Mouse (Mus musculus) liver, embryonic 14.5 days (tissue): ENCODE results near the gene Acp2. TPM values are rescaled to one million over a fixed set of nuclear protein-coding genes. Genes with fewer than 3 reads are reported as not detected.

Experiments
- ATAC-seq: fragments of 200-750 bp; cut with Nextera tagmentation; 2 replicates; pipeline ENCODE4 v1.8.0; 2017; ENCODE audit warnings: moderate number of reproducible peaks, mild to moderate bottlenecking, moderate library complexity; ENCODE audit not compliant: insufficient read depth
- DNase-seq, 3 experiments: peaks; one replicate each; pipeline ENCODE4 v3.0.0-alpha.2; 2012 to 2013; ENCODE audit warnings: low read depth in 3 of 3, low spot score in 3 of 3
- H3K27ac ChIP-seq: fragments of 300-500 bp; sonication (generic); 2 replicates; pipeline ENCODE4 v1.5.1; 2014; ENCODE audit warnings: moderate library complexity, mild to moderate bottlenecking, control low read depth, inconsistent platforms
- H3K27me3 ChIP-seq: fragments of 300-500 bp; sonication (generic); 2 replicates; pipeline ENCODE4 v1.6.1; 2014; ENCODE audit warnings: mild to moderate bottlenecking, low read length, moderate library complexity; ENCODE audit not compliant: control insufficient read depth, insufficient read depth
- H3K36me3 ChIP-seq: fragments of 300-500 bp; sonication (generic); replicated peaks from 2 replicates; pipeline ENCODE4 v1.6.1; 2014; ENCODE audit warnings: low read depth; ENCODE audit not compliant: control insufficient read depth, insufficient read depth
- H3K4me1 ChIP-seq, 2 experiments: fragments of 200-500 bp in 1 of 2; fragments of 300-500 bp in 1 of 2; sonication (generic) in 1 of 2; replicated peaks; 2 replicates each; pipeline ENCODE4 v1.6.1; 2012 to 2014; ENCODE audit warnings: antibody characterized with exemption in 1 of 2, inconsistent platforms in 1 of 2, low read length in 1 of 2; ENCODE audit not compliant: control insufficient read depth in 2 of 2, insufficient read depth in 2 of 2
- H3K4me2 ChIP-seq: fragments of 300-500 bp; sonication (generic); 2 replicates; pipeline ENCODE4 v1.6.1; 2014; ENCODE audit warnings: low read depth, mild to moderate bottlenecking, control low read depth, moderate library complexity
- H3K4me3 ChIP-seq, 2 experiments: fragments of 200-500 bp in 1 of 2; fragments of 300-500 bp in 1 of 2; sonication (generic) in 1 of 2; 2 replicates each; pipeline ENCODE4 v1.5.1; 2012 to 2014; ENCODE audit warnings: low read depth in 2 of 2, low read length in 2 of 2, mild to moderate bottlenecking in 2 of 2, control low read depth in 1 of 2, inconsistent platforms in 1 of 2, moderate library complexity in 1 of 2; ENCODE audit not compliant: insufficient read depth in 1 of 2
- H3K9ac ChIP-seq: fragments of 300-500 bp; sonication (generic); replicated peaks from 2 replicates; pipeline ENCODE4 v1.6.1; 2014; ENCODE audit warnings: mild to moderate bottlenecking, control low read depth, moderate library complexity
- H3K9me3 ChIP-seq: fragments of 300-500 bp; sonication (generic); 2 replicates; pipeline ENCODE4 v1.6.1; 2016; ENCODE audit warnings: low read length, mixed read lengths; ENCODE audit not compliant: control insufficient read depth
- CTCF ChIP-seq: IDR thresholded peaks from 2 replicates; pipeline ENCODE4 v1.5.1; 2016; ENCODE audit warnings: antibody characterized with exemption, low read depth, control low read depth
- EP300 ChIP-seq: IDR thresholded peaks from 2 replicates; pipeline ENCODE4 v1.6.1; 2016; ENCODE audit warnings: antibody characterized with exemption, low read depth
- WGBS: fragments of 180-500 bp; shearing (Covaris S2); extraction: QIAGEN DNeasy Blood & Tissue Kit; methylation state at CpG from one replicate; pipeline ENCODE4 v1.1.7; 2014; ENCODE audit not compliant: insufficient replicate concordance; 5-methylcytosine and 5-hydroxymethylcytosine counted together
- polyA plus RNA-seq, 2 experiments: library from polyadenylated mRNA; depleted of rRNA in 1 of 2; stranded (reverse) in 1 of 2; unstranded in 1 of 2; fragments of >200 nt; fragmentation: Nextera tagmentation in 1 of 2; extraction: Ambion mirVana in 1 of 2; gene quantifications; 2 replicates each; pipeline versions ENCODE4 v1.2.1 to v1.2.3; 2012 to 2014

Gene Acp2
- polyA plus RNA-seq, 2 experiments, result 5.9 to 8.9 TPM

GRCm38 (mm10) chr2:91190501-91190900 lies 12.2 kb upstream of the Acp2 start:
- WGBS, result 74% methylated on average over 16 of the region's 16 CpGs
- TF ChIP-seq CTCF (no peak), EP300 (no peak)
- peaks cover 0 to 4% of the 10 kb centered on the region in 2 experiments; a peak in 2 of 4 replicates for H3K4me1 ChIP-seq
- H3K9me3 ChIP-seq, result no peaks in the 10 kb centered on the region
- no peak overlapping the region for H3K9ac ChIP-seq
- H3K27me3 ChIP-seq, result no peaks in the 10 kb centered on the region
- no peak for DNase-seq
- no peak overlapping the region for H3K4me2 ChIP-seq
- no peaks in the 10 kb centered on the region for H3K36me3 ChIP-seq
- no peak overlapping the region for H3K27ac ChIP-seq
- no peak overlapping the region for H3K4me3 ChIP-seq
- ATAC-seq, result no peak

- peaks cover 0 to 7% of the 10 kb centered on the region in 2 experiments; a peak in 2 of 4 replicates for H3K4me1 ChIP-seq
- ATAC-seq, result peak; percentile 69
- H3K4me2 ChIP-seq, result peak overlapping the region; percentile 61
- H3K9me3 ChIP-seq, result no peaks in the 10 kb centered on the region
- TF ChIP-seq CTCF, result peak; percentile 89
- TF ChIP-seq EP300, result no peak
- DNase-seq, result no peak
- no peaks in the 10 kb centered on the region for H3K36me3 ChIP-seq
- H3K27ac ChIP-seq, result no peak overlapping the region
- H3K27me3 ChIP-seq, result no peaks in the 10 kb centered on the region
- peak overlapping the region; percentile 37 to 61 for H3K4me3 ChIP-seq
- H3K9ac ChIP-seq, result peak overlapping the region; percentile 27; the same call in 1 of the 2 replicates
- WGBS, result 4% methylated on average over 27 of the region's 27 CpGs
Measured at GRCm38 (mm10) chr2:91194624-91195332, 7.9 kb upstream of the Acp2 start.

GRCm38 (mm10) chr2:91196577-91197001 lies 6.1 kb upstream of the Acp2 start:
- Histone ChIP-seq H3K9ac (no peak overlapping the region), H3K4me2 (no peak overlapping the region), H3K27me3 (no peaks in the 10 kb centered on the region), H3K27ac (no peak overlapping the region), H3K4me1 (peaks cover 1 to 8% of the 10 kb centered on the region in 2 experiments), H3K36me3 (no peaks in the 10 kb centered on the region), H3K9me3 (no peaks in the 10 kb centered on the region), H3K4me3 (no peak overlapping the region)
- DNase-seq, result no peak
- WGBS, result 35% methylated on average over 3 of the region's 3 CpGs
- no peak for ATAC-seq
- TF ChIP-seq CTCF (no peak), EP300 (no peak)

GRCm38 (mm10) chr2:91198888-91199287 lies 3.8 kb upstream of the Acp2 start:
- Histone ChIP-seq H3K27me3 (no peaks in the 10 kb centered on the region), H3K27ac (no peak overlapping the region), H3K4me2 (no peak overlapping the region), H3K4me1 (peaks cover 9 to 20% of the 10 kb centered on the region in 2 experiments), H3K4me3 (no peak overlapping the region), H3K9ac (no peak overlapping the region), H3K9me3 (no peaks in the 10 kb centered on the region), H3K36me3 (no peaks in the 10 kb centered on the region)
- no peak for ATAC-seq
- TF ChIP-seq EP300 (no peak), CTCF (no peak)
- DNase-seq, result no peak
- 62% methylated on average over 3 of the region's 3 CpGs for WGBS

GRCm38 (mm10) chr2:91202972-91203656 lies 429 bp downstream of the Acp2 start:
- ATAC-seq, result peak; percentile 33

More at GRCm38 (mm10) chr2:91202972-91203656, 429 bp downstream of the Acp2 start:
- Histone ChIP-seq H3K9me3 (no peaks in the 10 kb centered on the region), H3K27ac (peak overlapping the region; percentile 32), H3K4me3 (peak overlapping the region; percentile 82 to 99), H3K36me3 (peaks cover 8% of the 10 kb centered on the region), H3K4me2 (peak overlapping the region; percentile 78), H3K9ac (peak overlapping the region; percentile 89), H3K4me1 (peaks cover 9 to 13% of the 10 kb centered on the region in 2 experiments), H3K27me3 (no peaks in the 10 kb centered on the region)
- 11% methylated on average over 20 of the region's 20 CpGs for WGBS
- DNase-seq, result no peak
- no peak for TF ChIP-seq CTCF
- TF ChIP-seq EP300, result no peak; the same call in 1 of the 2 replicates
